Mouse (Mus musculus) left cerebral cortex, adult 8-10 months (tissue): Measurements from ENCODE around the gene Tmem221. TPM values are rescaled to one million over a fixed set of nuclear protein-coding genes. Genes with fewer than 3 reads are reported as not detected.

ENCODE experiments used
- DNase-seq, 2 experiments: peaks; one replicate each; pipeline ENCODE4 v3.0.0; 2022; ENCODE audit warnings: low spot score in 2 of 2
- total RNA-seq, 4 experiments: library from RNA; stranded (reverse); gene quantifications; 2 replicates each; pipeline ENCODE4 v1.2.4; 2022

Tmem221 gene
- total RNA-seq = under 1 TPM in 2 of 4 experiments, not detected in 2; 0.27 to 0.70 TPM

DNA sequence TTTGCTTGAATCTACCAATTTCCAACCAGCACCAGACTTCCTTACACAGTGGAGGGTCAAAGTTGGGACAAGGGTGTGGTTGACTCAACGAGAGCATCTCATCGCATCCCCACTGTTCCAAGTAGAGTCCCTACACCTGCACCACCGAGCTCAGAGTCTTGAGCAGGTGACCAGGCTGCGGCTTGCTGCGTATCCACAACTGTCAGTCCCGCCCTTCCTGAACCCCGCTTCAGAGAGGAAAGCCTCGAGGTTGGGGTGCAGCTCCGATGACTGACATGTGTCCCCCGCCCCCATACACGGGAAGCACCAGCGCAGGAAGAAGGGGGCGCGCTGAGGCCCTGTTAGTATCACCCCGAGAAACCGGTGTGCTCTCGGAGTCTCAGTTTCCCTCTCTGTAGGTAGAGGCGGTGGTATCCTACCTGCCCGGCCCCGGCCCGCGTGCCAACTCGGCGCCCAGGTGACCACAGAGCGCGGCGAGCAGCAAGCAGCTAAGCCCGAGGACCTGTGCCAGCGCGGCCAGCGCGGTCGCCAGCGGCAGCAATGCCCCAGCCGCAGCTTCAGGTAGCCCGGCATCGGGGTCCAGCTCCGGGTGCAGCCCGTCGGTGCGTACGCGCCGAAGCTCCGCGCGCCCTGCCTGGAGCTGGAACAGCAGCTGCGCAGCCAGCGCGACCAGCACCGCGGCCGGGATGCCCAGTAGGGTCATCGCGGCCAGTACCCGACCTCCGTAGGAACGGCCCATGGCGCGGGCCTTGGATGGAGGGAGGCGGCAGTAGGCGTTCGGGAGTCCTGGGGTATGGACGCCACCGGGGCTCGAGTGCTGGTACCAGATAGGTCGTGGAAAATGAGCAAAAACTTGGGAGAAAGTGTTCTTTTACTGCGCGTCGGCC lies at the start of gene Tmem221:
TSS of gene Tmem221 (minus strand) at position 801 of the 887 bp plus-strand sequence.
- DNase-seq = no peak

DNA sequence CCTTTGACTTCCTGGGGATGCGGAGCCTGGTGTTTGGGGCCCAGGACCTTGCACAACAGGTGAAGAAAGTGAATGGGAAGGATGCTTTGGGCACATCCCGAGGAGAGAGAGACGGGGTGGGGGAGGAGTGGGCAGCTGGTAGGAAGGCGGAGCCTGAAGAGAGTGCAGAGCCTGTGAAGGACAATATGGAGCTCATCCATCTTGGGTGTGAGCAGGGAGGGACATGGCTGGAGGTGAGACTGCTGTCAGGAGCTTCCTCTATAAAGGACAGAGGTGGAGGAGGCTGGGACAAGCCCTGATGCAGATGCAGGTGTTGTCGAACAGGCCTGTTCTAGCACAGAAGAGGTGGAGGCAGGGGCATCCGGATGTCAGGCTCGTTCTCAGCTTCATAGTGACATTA lies 45.4 kb upstream of the Tmem221 start:
- no peak for DNase-seq

DNA sequence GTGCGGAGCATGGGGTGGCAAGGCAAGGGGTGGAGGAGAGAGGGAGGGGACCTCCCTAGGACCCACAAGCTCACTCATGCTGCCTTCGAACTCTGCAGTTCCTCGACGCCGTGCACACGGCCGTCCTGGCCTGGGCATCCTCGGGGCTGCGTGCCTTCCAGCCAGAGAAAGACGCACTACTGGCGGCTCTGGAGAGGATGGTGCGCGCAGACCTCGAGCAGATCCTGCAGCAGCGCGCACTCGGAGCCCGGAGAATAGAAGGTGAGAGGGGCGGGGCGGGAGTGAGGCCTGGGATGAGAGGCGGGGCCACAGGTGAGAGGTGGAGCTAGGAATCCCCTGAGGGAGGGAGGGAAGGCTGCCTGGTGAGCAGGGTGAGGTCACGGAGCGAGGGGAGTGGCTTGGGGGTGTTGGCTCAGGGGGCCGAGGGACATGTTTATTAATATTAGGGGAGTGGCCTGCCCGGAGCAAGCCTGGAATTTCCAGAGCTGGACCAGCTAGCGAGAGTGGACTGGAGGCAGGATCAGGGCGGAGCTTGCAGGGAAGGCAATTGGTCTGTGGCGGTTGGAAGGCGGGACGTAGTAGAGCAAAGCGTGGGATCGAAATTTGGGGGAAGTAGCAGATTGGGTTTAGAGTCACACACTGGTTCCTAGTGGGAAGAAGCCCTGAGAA lies 44.1 kb upstream of the Tmem221 start:
- DNase-seq = peak in 1 of 2 experiments; percentile 53

GRCm38 (mm10) chr8:71601939-71602665 lies 43.4 kb upstream of the Tmem221 start:
- DNase-seq = no peak

DNA sequence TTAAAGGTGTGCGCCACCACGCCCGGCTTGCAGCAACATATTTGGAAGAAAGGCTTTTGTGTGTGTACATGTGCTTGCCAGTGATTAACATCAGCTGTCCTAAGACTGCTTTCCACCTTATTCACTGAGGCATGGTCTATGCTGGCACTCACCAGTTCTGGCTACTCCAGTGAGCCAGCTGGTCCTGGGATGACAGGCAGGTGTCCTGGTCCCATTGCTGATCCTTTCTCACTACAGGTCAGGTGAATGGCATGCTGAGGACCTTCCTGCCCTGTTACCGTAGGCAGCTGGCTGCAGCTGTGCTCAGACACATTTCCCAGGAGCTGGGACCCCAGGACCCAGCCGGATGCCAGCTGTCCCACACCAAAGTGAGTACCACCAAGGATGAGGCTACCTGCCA lies 40.2 kb upstream of the Tmem221 start:
- DNase-seq = no peak

GRCm38 (mm10) chr8:71598375-71598774 lies 39.7 kb upstream of the Tmem221 start:
- DNase-seq = no peak

GRCm38 (mm10) chr8:71597451-71597850 lies 38.8 kb upstream of the Tmem221 start, which contains the start of gene Fam129c:
TSS of gene Fam129c (plus strand) at chr8:71597648.
- DNase-seq = no peak

DNA sequence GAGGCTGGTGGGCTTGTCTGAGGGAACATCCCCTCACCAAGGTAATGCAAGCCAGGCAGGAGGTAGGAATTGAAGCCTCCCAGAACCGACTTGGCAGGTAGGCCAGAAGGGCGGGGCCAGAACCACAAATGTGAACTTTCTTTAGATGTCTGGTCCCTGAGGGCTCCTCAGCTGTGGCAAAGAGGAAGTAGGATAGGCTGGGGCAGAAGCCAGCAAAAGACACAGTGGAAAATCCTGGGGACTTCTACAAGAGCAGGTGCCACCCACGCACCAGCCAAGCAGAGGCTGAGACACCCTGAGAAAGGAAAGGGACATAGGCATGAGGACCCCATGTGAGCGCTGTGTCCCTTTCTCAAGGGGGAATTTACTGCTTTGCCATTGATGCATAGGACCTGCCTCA lies 38.1 kb upstream of the Tmem221 start:
- no peak for DNase-seq

GRCm38 (mm10) chr8:71596384-71596783 lies 37.7 kb upstream of the Tmem221 start:
- no peak for DNase-seq

- DNase-seq = peak; percentile 81 to 83
Observed at GRCm38 (mm10) chr8:71595862-71596261, 37.2 kb upstream of the Tmem221 start.

GRCm38 (mm10) chr8:71594324-71594722 lies 35.7 kb upstream of the Tmem221 start:
- no peak for DNase-seq

- DNase-seq = no peak
Observed at GRCm38 (mm10) chr8:71593556-71594323, 35.1 kb upstream of the Tmem221 start.

DNA sequence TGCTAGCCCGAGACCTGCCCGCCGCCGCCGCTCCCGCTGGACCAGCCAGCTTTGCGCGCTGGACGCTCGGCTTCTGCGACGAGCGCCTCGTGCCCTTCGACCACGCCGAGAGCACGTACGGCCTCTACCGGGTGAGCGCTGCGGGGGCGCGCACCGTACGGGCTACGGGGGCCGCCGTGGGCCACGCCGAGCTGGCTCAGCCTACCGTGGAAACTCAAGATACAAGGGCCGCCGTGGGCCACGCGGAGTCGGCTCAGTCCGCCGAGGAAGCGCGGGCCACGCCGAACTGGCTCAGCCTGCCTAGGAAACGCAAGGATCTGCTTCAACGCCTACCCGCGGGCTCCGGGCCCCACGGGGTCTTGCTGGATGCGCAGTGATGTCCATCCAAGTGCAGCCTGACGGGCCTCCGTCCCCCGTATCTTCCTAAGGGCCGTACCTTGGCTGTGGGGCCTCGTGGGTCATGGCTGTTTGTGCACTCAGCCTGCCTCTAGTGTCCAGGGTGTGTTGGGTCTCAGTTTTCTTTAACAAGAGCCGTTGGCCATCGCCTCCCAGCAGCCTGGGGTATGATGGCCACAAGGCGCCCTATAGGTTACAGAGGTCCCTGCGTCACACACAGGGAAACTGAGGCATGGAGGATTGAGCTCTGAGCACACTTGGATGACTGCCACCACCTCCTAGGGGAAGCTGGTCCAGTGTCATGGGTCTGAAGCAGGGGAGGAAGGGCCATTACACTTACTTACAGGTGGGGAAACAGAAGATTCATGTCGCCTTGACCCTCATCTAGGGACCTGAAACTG lies 33.9 kb upstream of the Tmem221 start:
- DNase-seq = peak; percentile 88 to 93

DNA sequence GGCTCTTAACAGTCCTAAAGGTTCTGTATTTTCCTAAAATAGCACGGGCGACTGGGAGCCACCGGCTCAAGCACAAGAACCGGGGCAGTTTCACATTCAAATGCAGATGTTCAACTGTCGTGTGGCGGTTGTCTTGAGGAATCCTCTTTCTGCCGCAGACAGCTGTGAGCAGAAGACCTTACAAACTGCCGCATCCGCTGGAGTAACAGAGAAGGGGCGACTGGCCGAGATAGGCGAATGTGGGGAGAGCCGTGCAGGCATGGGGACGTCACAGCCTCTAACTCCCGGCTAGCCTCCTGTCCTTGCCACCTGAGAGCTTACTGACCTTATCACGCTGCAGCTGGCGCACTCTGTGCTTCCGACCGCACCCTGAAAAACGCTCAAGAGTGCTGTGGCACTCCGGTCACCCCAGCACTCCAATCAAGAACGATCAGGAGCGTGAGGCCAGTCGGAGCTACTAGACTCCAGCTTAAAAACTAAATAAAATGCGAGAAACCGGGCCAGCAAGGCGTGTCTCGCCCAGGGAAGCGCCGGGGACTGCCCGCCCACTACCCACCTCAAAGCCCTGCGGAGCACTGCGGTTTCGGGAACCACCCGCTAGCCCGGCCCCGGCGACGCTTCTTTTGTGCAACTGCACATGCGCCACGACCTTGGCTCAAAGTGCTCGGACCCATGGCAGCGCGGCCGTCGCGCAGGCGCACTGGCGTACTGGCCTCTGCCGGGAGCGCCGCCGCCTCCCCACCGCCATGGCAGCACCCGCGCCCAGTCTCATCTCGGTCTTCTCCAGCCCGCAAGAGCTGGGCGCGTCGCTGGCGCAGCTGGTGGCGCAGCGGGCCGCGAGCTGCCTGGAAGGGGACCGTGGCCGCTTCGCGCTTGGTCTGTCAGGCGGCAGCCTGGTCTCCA lies 33.1 kb upstream of the Tmem221 start, which contains the start of gene Pgls:
TSS of gene Pgls (plus strand) at position 706 of the 903 bp plus-strand sequence.
- DNase-seq = peak; percentile 95 to 96

GRCm38 (mm10) chr8:71591017-71591416 lies 32.3 kb upstream of the Tmem221 start:
- no peak for DNase-seq

GRCm38 (mm10) chr8:71588762-71589161 lies 30.1 kb upstream of the Tmem221 start:
- DNase-seq = no peak

DNA sequence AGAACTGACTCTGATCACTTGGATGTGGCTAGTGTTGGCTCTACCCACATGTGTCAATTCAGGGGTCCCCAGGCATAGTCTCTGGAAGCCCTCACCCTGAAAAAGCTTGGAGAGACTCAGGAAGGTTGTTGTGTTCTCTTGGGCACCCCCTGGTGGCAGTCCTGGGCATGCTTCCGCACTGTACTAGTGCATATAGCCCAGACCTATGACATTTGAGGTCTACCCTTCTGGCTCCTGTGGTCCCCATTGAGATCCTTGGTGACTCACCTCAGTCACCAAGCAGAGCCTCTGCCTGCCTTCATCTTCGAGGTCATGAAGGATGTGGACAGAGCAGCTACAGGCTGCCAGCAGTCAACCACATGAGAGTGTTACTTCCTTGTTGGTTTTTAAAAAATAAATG lies 28.2 kb upstream of the Tmem221 start:
- DNase-seq = no peak

DNA sequence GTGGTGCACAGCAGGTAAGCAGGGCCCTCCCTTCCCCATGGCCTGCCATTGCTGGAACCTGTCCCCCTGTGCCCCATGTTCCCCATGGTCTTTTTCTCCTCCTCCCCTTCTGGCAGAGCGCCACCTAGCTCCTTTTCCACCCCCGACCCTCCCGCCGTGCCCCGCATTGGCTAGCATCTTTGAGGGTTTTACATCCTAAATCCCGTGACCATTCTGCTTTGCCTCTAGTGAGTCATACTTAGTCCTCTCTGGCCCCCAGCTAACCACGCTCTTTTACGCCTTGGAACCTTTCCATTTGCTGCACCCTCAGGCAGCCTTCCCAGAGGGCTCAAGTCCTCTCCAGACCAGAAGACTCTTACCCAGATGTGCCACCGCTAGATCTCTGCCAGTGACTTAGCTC lies 21.5 kb upstream of the Tmem221 start:
- no peak for DNase-seq

- no peak for DNase-seq
Observed at GRCm38 (mm10) chr8:71579476-71579875, 20.8 kb upstream of the Tmem221 start.
